In genomic region chr10:111713676-111714075, GRCm38 (mm10) we compare ENCODE assay signal across 27 mouse cellular contexts.
"Had no signal": no experiment of that assay in that cellular context is flagged by ENCODE, and none has a peak within 500 bp of the region (broad histone marks: within the 10 kb centered on the region; RNA-seq: fewer than 3 reads in every experiment).

No protein-coding gene starts in this region.

- H3K36me3 ChIP-seq: heart, embryonic 13.5 days; heart, embryonic 15.5 days; hindbrain, embryonic 10.5 days; hindbrain, embryonic 12.5 days; kidney, embryonic 15.5 days; limb, embryonic 13.5 days; limb, embryonic 15.5 days; liver, embryonic 12.5 days had no signal

- H3K4me2 ChIP-seq: heart, embryonic 11.5 days; heart, embryonic 13.5 days; heart, embryonic 15.5 days; hindbrain, embryonic 12.5 days; hindbrain, embryonic 14.5 days; kidney, embryonic 15.5 days; limb, embryonic 13.5 days; limb, embryonic 15.5 days; liver, embryonic 12.5 days had no signal

- H3K27me3 ChIP-seq: heart, embryonic 13.5 days; heart, embryonic 15.5 days; hindbrain, embryonic 12.5 days; kidney, embryonic 15.5 days; limb, embryonic 13.5 days; limb, embryonic 15.5 days; liver, embryonic 12.5 days had no signal

- DNase-seq: gastrocnemius, adult 2 months; gastrocnemius, postnatal 10 days; gastrocnemius, postnatal 25 days; heart, adult 2 months; heart, postnatal 4 days; kidney, adult 18-20 months; kidney, adult 8-10 months; kidney, postnatal 14 days; kidney, postnatal 36 days; layer of hippocampus, adult 9-11 months; layer of hippocampus, postnatal 36 days; left cerebral cortex, postnatal 4 days had no signal

- H3K9ac ChIP-seq: heart, embryonic 13.5 days; heart, embryonic 15.5 days; hindbrain, embryonic 12.5 days; hindbrain, embryonic 14.5 days; kidney, embryonic 15.5 days; limb, embryonic 13.5 days; limb, embryonic 15.5 days; liver, embryonic 12.5 days; liver, embryonic 14.5 days had no signal

- H3K4me3 ChIP-seq: gastrocnemius, adult 2 months; heart, adult 2 months; heart, embryonic 13.5 days; heart, embryonic 15.5 days; hindbrain, embryonic 10.5 days; hindbrain, embryonic 12.5 days; kidney, embryonic 15.5 days; limb, embryonic 13.5 days; limb, embryonic 15.5 days; liver, embryonic 12.5 days had no signal

- ATAC-seq: hindbrain, embryonic 16.5 days; inflammation-experienced regulatory T-cells, adult 6 months; intestine, postnatal 0 days; liver, embryonic 12.5 days had no signal

- H3K9me3 ChIP-seq: heart, embryonic 15.5 days; hindbrain, embryonic 10.5 days; hindbrain, embryonic 12.5 days; limb, embryonic 15.5 days; liver, embryonic 12.5 days had no signal

- H3K4me1 ChIP-seq: heart, embryonic 15.5 days; hindbrain, embryonic 10.5 days; kidney, embryonic 15.5 days; limb, embryonic 13.5 days; limb, embryonic 15.5 days; liver, embryonic 12.5 days had no signal

- H3K27ac ChIP-seq: gastrocnemius, adult 2 months; heart, adult 2 months; heart, embryonic 13.5 days; heart, embryonic 15.5 days; hindbrain, embryonic 10.5 days; hindbrain, embryonic 12.5 days; hindbrain, embryonic 14.5 days; kidney, embryonic 15.5 days; kidney, postnatal 0 days; limb, embryonic 13.5 days; limb, embryonic 15.5 days; liver, embryonic 12.5 days; liver, embryonic 14.5 days had no signal
